Mouse (Mus musculus) megakaryocyte, adult 5-6 weeks (primary cell): ENCODE results near the gene Barhl1. TPM values are rescaled to one million over a fixed set of nuclear protein-coding genes. Genes with fewer than 3 reads are reported as not detected.

Experiments used
- ATAC-seq: 2 replicates; pipeline ENCODE4 v1.8.0; 2016; ENCODE audit warnings: mild to moderate bottlenecking, inconsistent platforms; ENCODE audit not compliant: poor library complexity, severe bottlenecking
- total RNA-seq, 2 experiments: library from RNA; stranded (forward) in 1 of 2; stranded (reverse) in 1 of 2; fragments of 153-499, 151-499 nt in 1 of 2; fragments of 221-1000, 200-1000 nt in 1 of 2; gene quantifications; 2 replicates each; pipeline versions ENCODE4 v1.2.3 to v1.2.4; 2015 to 2017

The Barhl1 gene
- not detected in 2 replicates for total RNA-seq (2015)
- not detected in 2 replicates for total RNA-seq (2017)

DNA sequence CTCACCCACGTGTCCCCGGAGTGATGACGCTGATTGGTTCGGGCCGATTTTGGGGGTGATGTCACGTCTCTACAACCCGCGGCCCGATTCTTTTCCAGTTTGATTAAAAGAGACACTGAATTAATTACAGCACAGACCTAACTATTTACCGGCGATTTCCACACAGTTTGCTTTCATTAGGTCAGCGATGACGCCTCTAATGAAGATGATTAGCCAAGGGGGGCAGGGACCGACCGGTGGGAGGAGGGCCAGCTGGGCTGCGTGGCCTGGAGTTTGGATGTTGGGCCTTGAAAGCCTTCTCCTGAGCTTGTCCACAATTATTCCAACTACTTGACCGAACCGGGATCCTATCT, at the start of gene Barhl1:
Gene Barhl1, minus strand, starts transcription at position 156 of the 353 bp plus-strand sequence.
- no peak for ATAC-seq

- no peak for ATAC-seq
These were observed 47.1 kb upstream of the Barhl1 start for GRCm38 (mm10) chr2:28963565-28963964.

DNA sequence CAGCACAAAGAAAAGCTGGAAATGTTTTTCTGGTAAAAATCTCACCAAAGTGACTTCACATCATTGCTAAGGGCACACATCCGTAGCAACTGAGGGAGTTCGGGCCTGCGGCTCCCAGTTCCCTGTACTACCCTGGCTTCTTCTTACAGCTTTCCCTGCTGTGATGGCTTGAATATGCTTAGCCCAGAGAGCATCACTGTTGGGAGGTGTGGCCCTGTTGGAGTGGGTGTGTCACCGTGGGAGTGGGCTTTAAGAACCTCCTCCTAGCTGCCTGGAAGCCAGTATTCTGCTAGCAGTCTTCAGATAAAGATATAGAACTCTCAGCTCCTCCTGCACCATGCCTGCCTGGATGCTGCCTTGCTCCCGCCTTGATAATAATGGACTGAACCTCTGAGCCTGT, 45.2 kb upstream of the Barhl1 start:
- ATAC-seq = no peak

- no peak for ATAC-seq
These were observed 44.6 kb upstream of the Barhl1 start for GRCm38 (mm10) chr2:28961024-28961585.

DNA sequence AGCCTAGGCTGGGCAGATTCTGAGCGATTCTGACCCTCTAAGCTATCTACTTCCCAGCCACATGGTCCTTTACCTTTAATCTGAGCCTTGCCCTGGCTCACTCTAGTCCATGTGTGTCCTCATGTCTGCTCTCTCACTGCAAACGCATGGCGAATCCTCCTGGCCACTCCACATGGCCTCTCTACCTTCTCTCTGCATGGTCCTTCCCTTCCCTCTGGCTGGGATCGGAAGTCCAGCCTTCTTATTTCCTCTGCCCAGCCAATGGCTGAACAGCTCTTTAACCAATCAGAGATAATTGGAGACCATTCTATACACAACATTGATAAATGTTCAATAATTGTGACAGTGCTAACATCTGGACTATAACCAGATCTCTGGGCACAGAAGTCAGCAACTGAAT, 40.4 kb upstream of the Barhl1 start:
- no peak for ATAC-seq

- ATAC-seq = no peak
These were observed 38.1 kb upstream of the Barhl1 start for GRCm38 (mm10) chr2:28954595-28954994.

DNA sequence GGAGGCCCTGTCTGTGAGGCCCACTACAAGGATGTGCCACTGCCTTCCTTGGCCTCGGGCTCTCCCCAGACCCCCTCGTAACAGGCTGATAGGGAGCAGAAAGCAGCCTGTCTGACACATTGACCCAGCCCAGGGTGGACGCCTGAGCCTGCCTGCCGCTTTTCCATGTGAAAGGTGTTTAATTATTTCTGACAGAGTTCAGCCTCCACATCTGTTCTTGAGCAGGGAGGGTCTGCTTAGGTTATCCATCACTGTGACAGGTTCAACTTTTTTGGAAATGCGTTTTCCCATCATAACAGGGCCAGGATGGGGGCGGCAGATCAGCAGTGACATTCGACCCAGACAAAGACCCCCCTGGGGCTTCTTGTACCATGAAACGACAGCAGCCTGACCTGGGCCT, 36.5 kb upstream of the Barhl1 start:
- ATAC-seq = no peak

- ATAC-seq = no peak
These were observed 29.8 kb upstream of the Barhl1 start for GRCm38 (mm10) chr2:28946312-28946711.

GRCm38 (mm10) chr2:28945388-28945787, 28.9 kb upstream of the Barhl1 start:
- no peak for ATAC-seq

DNA sequence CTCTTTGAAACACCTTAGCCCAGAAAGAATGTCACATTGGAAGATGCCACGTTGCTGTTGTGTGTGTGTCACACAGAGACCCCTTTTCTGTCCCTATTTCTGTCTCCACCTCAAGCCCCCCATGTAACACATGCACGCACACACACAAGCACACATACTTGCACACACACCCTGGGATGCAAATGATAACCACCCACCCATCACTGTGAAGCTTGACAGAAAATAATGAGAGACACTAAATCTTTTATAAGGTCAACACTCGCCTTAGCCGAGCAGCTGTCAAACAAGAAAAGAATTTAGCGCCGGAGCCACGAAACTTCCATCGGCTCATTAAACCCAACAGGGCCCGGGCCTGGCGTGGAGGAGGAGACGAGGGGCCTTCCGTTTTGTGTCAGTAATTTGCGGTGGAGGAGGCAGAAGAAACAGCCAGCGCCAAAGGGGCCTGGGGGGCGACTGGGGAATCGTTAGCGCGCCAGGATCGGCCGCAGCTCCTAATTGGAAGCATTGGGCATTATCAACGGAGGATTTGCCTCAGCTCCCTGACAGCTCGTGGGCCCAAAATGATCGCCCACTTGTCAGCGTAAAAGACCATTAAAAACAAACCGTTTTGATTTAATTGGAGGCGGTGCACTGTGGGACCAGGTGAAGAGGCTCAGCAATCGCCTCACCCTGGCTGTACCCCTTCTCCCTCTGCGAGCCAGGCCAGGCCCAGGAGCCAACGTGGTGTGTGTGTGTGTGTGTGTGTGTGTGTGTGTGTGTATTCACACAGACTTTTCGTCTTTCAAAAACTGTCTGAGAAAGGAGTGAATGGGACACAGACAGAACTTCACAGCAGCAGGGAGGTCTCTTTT, 27.4 kb upstream of the Barhl1 start:
- ATAC-seq = no peak

DNA sequence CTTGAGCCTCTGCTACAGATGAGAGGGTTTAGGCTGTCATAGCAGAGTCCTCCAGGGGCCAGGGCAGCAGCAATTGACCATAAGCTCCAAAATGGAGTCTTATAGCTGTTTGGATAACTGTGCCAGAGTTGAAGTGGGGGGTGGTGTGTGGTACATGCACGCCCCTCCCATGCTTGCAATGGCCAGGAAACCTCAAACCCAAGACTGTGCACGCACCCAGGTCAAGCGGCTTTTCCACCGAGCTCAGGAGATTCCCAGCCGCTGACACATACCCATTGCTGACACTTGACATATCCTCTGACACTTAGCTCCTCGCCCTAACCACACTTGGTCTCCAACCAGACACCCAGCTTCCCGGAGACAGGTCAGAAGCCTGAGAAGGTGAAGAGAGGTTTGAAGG, 22.5 kb upstream of the Barhl1 start:
- ATAC-seq = no peak

DNA sequence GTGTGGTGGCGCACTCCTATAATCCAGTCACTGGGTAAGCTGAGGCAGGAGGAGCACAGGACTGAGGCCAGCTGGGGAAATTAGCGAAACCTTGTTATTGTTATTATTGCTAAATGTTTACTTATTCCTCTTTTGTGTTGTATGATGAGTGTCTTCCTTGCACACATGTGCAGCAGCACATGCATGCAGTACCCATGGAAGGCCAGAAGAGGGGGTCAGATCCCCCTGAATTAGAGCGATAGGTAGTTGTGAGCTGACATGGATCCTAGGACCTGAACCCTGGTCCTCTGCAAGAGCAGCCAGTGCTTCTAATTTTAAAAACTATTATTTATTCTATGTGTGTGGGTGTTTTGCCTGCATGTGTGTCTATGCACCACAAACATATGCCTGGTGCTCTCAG, 14.1 kb upstream of the Barhl1 start:
- ATAC-seq = no peak

GRCm38 (mm10) chr2:28923912-28924311, 7.4 kb upstream of the Barhl1 start:
- ATAC-seq = no peak

DNA sequence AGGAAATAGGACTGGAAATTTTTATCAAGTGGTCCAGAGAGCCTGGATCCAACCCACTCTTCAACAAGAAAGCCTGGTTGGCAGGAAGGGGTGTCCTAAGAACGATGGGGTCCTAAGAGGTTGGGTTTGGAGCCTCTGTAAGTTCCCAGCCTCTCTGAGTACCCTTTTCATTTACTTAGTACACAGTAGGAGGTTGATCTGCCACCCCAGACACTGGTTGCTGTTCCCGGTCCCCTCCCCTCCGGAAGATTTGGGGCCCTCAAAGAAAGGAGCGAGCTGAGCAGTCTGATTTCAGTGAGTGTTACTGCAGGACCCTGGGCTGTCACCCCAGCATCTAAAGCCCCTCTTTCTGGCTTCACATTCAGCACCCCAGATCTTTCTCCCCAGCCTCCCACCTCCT, 2.5 kb upstream of the Barhl1 start:
- ATAC-seq = no peak

GRCm38 (mm10) chr2:28917518-28918361, 1.3 kb upstream of the Barhl1 start:
- ATAC-seq = no peak

DNA sequence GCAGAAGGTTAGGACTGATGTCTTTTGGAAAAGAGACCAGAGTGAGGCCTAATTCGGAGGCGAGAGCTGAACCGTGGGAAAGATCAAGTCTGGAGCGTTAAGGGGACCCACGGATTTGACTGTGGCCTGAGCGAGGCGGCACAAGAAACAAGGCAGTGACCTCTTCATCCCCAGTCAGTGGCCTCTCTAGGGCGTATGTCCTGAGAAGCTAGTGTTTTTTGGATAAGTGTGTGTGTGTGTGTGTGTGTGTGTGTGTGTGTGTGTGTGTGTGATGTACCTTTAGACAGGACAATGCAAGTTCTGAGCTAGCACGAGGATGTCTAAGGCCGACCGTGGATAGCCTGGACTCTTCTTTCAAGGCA, 669 bp upstream of the Barhl1 start:
- no peak for ATAC-seq

DNA sequence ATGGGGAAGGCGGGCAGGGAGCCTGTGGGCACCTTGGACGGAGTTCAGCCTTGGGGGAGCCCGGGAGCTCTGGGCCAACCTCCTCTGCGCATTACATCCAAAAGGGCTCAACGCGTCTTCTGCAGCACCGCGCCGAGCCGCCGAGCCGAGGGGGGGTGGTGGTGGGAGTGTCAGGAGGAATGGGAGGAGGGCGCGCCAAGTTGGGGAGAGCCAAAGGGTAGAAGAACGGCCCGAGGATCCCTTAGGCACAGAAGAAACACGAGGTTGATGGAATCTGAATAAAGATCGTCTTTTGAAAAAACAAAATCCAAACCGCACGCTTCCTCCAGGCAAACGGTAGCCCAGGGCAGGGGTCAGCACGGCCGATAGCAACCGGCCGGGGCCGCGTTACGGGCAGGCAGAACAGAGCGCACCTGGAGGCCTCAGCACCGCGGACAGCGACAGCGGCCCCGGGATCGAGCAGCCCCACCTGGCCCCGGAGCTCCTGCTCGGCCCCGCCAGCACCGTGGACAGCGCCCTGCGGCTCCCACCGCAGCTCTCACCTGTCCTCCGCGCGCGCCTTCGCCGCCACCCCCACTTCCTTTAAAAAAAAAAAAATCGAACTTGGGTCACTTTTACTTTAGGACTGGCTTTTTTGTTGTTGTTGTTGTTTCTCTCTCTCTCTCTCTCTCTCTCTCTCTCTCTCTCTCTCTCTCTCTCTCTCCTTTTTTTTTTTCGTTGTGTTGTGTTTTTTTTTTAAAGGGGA, 528 bp downstream of the Barhl1 start:
- ATAC-seq = no peak; the same call in 1 of the 2 replicates

DNA sequence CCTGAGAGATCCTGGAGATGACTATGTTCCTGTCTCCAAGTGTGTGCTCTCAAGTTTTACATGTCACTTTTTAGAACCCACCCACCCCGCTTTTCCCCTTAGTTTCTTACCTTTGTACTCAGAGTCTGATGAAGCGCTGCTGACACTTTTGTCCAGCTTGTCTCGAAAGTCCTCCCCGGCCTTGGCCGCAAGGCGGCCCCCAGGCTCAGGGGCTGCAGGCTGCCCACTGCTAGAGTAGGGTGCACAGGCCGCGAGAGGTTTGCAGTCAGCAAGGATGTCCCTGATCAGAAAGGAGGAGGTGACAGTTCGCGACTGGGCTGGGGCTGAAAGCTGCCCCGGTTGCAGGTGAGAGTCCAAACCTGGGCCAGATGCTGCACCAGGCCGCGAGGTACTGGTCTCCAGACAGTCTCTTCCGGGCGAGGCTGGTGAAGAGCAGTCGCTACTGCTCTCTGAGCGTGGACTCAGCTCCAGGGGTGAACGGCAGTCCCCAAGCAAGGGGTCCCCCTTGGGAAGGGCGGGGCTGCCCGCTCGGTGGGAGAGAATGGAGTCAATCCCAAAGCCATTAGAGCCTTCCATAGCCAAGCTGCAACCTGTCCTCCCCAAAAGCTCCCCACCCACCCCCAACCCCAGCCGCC, 1.2 kb downstream of the Barhl1 start:
- ATAC-seq = no peak

GRCm38 (mm10) chr2:28914121-28914520, 2.3 kb downstream of the Barhl1 start:
- no peak for ATAC-seq

- ATAC-seq = no peak
These were observed 3.5 kb downstream of the Barhl1 start for GRCm38 (mm10) chr2:28912961-28913360.
